Mouse (Mus musculus) myocyte (in vitro differentiated cells): Measurements from ENCODE around the gene Htt. TPM values are rescaled to one million over a fixed set of nuclear protein-coding genes. Genes with fewer than 3 reads are reported as not detected.

Source experiments
- H3K27me3 ChIP-seq: one replicate; pipeline ENCODE4 v1.6.1; 2011; ENCODE audit not compliant: control insufficient read depth, insufficient read depth, insufficient read length
- H3K36me3 ChIP-seq: one replicate; pipeline ENCODE4 v1.6.1; 2011; ENCODE audit not compliant: control insufficient read depth, insufficient read depth
- H3K4me2 ChIP-seq: one replicate; pipeline ENCODE4 v1.6.1; 2011; ENCODE audit warnings: low read depth, control low read depth
- H3K4me3 ChIP-seq: one replicate; pipeline ENCODE4 v1.5.1; 2011; ENCODE audit warnings: mild to moderate bottlenecking, control low read depth, moderate library complexity
- H3K79me2 ChIP-seq: one replicate; pipeline ENCODE4 v1.6.1; 2011; ENCODE audit not compliant: control insufficient read depth, insufficient read depth
- H3ac ChIP-seq: one replicate; pipeline ENCODE4 v1.6.1; 2011; ENCODE audit not compliant: control insufficient read depth, insufficient read length
- CEBPB ChIP-seq: IDR thresholded peaks from 2 replicates; pipeline ENCODE4 v1.6.1; 2011; ENCODE audit warnings: mild to moderate bottlenecking, moderate library complexity; ENCODE audit not compliant: poor library complexity, insufficient read depth, severe bottlenecking
- E2F4 ChIP-seq: IDR thresholded peaks from one replicate; pipeline ENCODE4 v1.6.1; 2011; ENCODE audit warnings: mild to moderate bottlenecking, control low read depth, moderate library complexity; ENCODE audit not compliant: insufficient read depth
- MAX ChIP-seq: IDR thresholded peaks from one replicate; pipeline ENCODE4 v1.6.1; 2011; ENCODE audit warnings: low read depth, mild to moderate bottlenecking, control low read depth
- MYOD1 ChIP-seq, 3 experiments: IDR thresholded peaks; one replicate each; pipeline ENCODE4 v1.6.1; 2011; ENCODE audit warnings: control low read depth in 2 of 3, low read depth in 2 of 3, mild to moderate bottlenecking in 2 of 3, moderate library complexity in 1 of 3; ENCODE audit not compliant: insufficient read length in 2 of 3, control insufficient read depth in 1 of 3
- MYOG ChIP-seq, 3 experiments: IDR thresholded peaks; one replicate each; pipeline ENCODE4 v1.6.1; 2011; ENCODE audit warnings: control low read depth in 2 of 3, low read depth in 2 of 3, mild to moderate bottlenecking in 2 of 3; ENCODE audit not compliant: insufficient read length in 2 of 3, control insufficient read depth in 1 of 3, insufficient read depth in 1 of 3
- POLR2A ChIP-seq: IDR thresholded peaks from one replicate; pipeline ENCODE4 v1.6.1; 2011; ENCODE audit warnings: low read depth, mild to moderate bottlenecking, control low read depth, moderate library complexity; ENCODE audit not compliant: insufficient read length
- POLR2AphosphoS2 ChIP-seq: IDR thresholded peaks from one replicate; pipeline ENCODE4 v1.6.1; 2011; ENCODE audit warnings: low read depth, control low read depth; ENCODE audit not compliant: insufficient read length
- REST ChIP-seq: IDR thresholded peaks from one replicate; pipeline ENCODE4 v1.6.1; 2011; ENCODE audit warnings: mild to moderate bottlenecking, control low read depth, moderate library complexity; ENCODE audit not compliant: insufficient read depth, insufficient read length
- SRF ChIP-seq: IDR thresholded peaks from one replicate; pipeline ENCODE4 v1.6.1; 2011; ENCODE audit warnings: low read depth; ENCODE audit not compliant: control insufficient read depth, insufficient read length
- TCF12 ChIP-seq: IDR thresholded peaks from one replicate; pipeline ENCODE4 v1.6.1; 2011; ENCODE audit warnings: mild to moderate bottlenecking, control low read depth; ENCODE audit not compliant: poor library complexity, insufficient read depth, severe bottlenecking
- TCF3 ChIP-seq: IDR thresholded peaks from one replicate; pipeline ENCODE4 v1.6.1; 2011; ENCODE audit warnings: low read depth, control low read depth; ENCODE audit not compliant: insufficient read length
- USF1 ChIP-seq: IDR thresholded peaks from one replicate; pipeline ENCODE4 v1.6.1; 2011; ENCODE audit warnings: low read depth, mild to moderate bottlenecking, control low read depth, moderate library complexity
- polyA plus RNA-seq: library from polyadenylated mRNA; unstranded; fragments of >200 nt; fragmentation: generic; extraction: Trizol; gene quantifications from one replicate; pipeline ENCODE4 v1.2.1, GENCODE M21; 2012; ENCODE audit warnings: missing spikeins

Gene Htt
- polyA plus RNA-seq, 1 experiment: 8.9 TPM

- H3ac ChIP-seq: no peak overlapping the region
- no peak for TF ChIP-seq USF1
- no peak for TF ChIP-seq REST
- no peak for TF ChIP-seq E2F4
- TF ChIP-seq TCF12: no peak
- TF ChIP-seq SRF: no peak
- TF ChIP-seq MYOD1 (IDR thresholded peaks at IDR 0.05; ENCODE audit: control insufficient read depth in 1 of 3, insufficient read length in 2 of 3, low read depth in 2 of 3): no peak
- no peak for TF ChIP-seq TCF3
- TF ChIP-seq CEBPB: no peak
- no peak for TF ChIP-seq POLR2A
- no peak for TF ChIP-seq MAX
- TF ChIP-seq MYOG (IDR thresholded peaks at IDR 0.05; ENCODE audit: control insufficient read depth in 1 of 3, insufficient read depth in 1 of 3, insufficient read length in 2 of 3, low read depth in 2 of 3): no peak
- no peak for TF ChIP-seq POLR2AphosphoS2
- peaks cover 18% of the 10 kb centered on the region for H3K27me3 ChIP-seq
- H3K4me2 ChIP-seq: no peak overlapping the region
- no peaks in the 10 kb centered on the region for H3K36me3 ChIP-seq
- no peaks in the 10 kb centered on the region for H3K79me2 ChIP-seq
- H3K4me3 ChIP-seq: no peak overlapping the region
These were observed 180.3 kb downstream of the Htt start for GRCm38 (mm10) chr5:34941710-34942470.

GRCm38 (mm10) chr5:34943428-34943827, 181.9 kb downstream of the Htt start:
- Histone ChIP-seq H3K27me3 (peaks cover 8% of the 10 kb centered on the region), H3ac (no peak overlapping the region), H3K4me2 (no peak overlapping the region), H3K79me2 (no peaks in the 10 kb centered on the region), H3K36me3 (no peaks in the 10 kb centered on the region), H3K4me3 (no peak overlapping the region)
- no peak for TF ChIP-seq POLR2AphosphoS2
- no peak for TF ChIP-seq REST
- no peak for TF ChIP-seq CEBPB
- no peak for TF ChIP-seq POLR2A
- TF ChIP-seq E2F4: no peak
- no peak for TF ChIP-seq USF1
- TF ChIP-seq TCF12: no peak
- no peak for TF ChIP-seq TCF3
- no peak for TF ChIP-seq MYOD1 (IDR thresholded peaks at IDR 0.05; ENCODE audit: control insufficient read depth in 1 of 3, insufficient read length in 2 of 3, low read depth in 2 of 3)
- TF ChIP-seq MYOG (IDR thresholded peaks at IDR 0.05; ENCODE audit: control insufficient read depth in 1 of 3, insufficient read depth in 1 of 3, insufficient read length in 2 of 3, low read depth in 2 of 3): no peak
- TF ChIP-seq MAX: no peak
- TF ChIP-seq SRF: no peak

- Histone ChIP-seq H3K36me3 (no peaks in the 10 kb centered on the region), H3ac (peak within 1 kb of the TSS; percentile 75), H3K79me2 (peaks cover 13% of the 10 kb centered on the region), H3K4me3 (peak within 1 kb of the TSS; percentile 56), H3K4me2 (peak within 1 kb of the TSS; percentile 86), H3K27me3 (no peaks in the 10 kb centered on the region)
- TF ChIP-seq POLR2A: peak; percentile 67
- peak; percentile 31 for TF ChIP-seq POLR2AphosphoS2
- TF ChIP-seq TCF3: no peak
- TF ChIP-seq MYOD1 (IDR thresholded peaks at IDR 0.05; ENCODE audit: control insufficient read depth in 1 of 3, insufficient read length in 2 of 3, low read depth in 2 of 3): no peak
These were observed 187.6 kb downstream of the Htt start, which contains the start of gene Rgs12 for GRCm38 (mm10) chr5:34948861-34949760. Gene Rgs12, plus strand, starts transcription at chr5:34949445.

GRCm38 (mm10) chr5:34949769-34950211, 188.2 kb downstream of the Htt start:
- TF ChIP-seq E2F4 (no peak), POLR2AphosphoS2 (no peak), MYOD1 (IDR thresholded peaks at IDR 0.05; ENCODE audit: control insufficient read depth in 1 of 3, insufficient read length in 2 of 3, low read depth in 2 of 3) (no peak), TCF12 (no peak), POLR2A (no peak), MAX (no peak), CEBPB (no peak), REST (no peak)
- H3K79me2 ChIP-seq: peaks cover 13% of the 10 kb centered on the region
- H3K27me3 ChIP-seq: no peaks in the 10 kb centered on the region
- H3K36me3 ChIP-seq: no peaks in the 10 kb centered on the region
- peak overlapping the region; percentile 56 for H3K4me3 ChIP-seq
- peak overlapping the region; percentile 85 for H3K4me2 ChIP-seq
- peak overlapping the region; percentile 75 for H3ac ChIP-seq
